Mouse (Mus musculus) kidney, postnatal 36 days (tissue): ENCODE measurements around the gene Vrk3.

Experiments used
- DNase-seq, 2 experiments: peaks; one replicate each; pipeline ENCODE4 v3.0.0; 2021 to 2022; ENCODE audit warnings: mixed read lengths in 2 of 2

Gene Vrk3

DNA sequence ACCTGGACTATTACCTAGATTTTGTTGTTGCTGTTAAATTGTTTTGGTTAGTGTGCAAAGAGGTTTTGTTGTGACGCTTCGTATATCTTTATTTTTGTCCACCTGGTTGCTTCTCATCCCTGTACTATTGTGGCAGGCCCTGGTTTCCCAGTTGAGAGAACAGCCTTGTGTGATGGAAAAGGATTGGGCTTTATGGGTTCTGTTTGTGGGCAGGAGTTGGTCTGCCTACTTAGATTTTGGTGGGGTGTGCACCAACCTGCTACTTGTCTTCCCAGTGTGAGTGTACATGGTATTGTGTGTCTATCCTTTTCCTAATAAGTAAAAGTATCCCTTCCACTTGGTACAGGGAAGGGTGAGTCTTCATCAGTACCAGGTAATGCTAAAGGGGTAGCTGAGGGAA, 71.2 kb downstream of the Vrk3 start:
- no peak for DNase-seq

DNA sequence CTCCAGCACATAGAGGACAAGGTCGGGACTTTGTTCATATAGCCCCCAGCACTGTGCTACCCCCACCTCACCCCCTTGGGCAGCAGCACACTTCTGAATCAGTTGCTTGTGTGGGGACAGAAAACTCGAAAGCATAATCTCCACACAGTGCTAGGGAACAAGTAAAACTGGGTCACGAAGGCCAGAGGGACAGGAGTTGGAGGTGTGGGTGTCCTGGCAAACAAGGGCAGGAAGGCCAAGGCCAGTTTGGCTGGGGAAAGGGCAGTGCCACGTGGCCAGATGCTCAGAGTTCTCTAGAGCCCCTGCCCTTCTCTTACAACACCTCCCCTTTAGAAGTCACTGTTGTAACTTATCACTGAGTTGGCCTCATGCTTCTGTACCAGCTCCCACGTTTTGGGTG, 71.7 kb downstream of the Vrk3 start:
- no peak for DNase-seq

DNA sequence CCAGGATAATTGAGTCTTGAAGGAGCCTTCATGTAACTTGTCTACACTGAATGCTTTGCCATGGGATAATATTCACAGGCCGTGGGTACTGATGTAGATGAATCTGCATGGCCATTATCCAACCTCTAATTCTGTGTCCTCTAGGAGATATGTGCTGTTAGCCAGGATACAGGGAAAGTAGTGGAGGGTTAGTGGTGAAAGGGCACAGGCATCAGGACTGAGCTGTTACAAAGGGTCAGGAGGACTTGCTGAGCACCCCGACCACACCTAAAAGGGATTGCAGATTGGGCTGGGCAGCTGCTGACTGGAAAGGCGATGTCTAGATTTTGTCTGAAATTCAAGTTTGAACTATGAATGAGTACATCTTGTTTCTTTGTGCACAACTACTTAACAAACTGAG, 72.3 kb downstream of the Vrk3 start:
- no peak for DNase-seq

DNA sequence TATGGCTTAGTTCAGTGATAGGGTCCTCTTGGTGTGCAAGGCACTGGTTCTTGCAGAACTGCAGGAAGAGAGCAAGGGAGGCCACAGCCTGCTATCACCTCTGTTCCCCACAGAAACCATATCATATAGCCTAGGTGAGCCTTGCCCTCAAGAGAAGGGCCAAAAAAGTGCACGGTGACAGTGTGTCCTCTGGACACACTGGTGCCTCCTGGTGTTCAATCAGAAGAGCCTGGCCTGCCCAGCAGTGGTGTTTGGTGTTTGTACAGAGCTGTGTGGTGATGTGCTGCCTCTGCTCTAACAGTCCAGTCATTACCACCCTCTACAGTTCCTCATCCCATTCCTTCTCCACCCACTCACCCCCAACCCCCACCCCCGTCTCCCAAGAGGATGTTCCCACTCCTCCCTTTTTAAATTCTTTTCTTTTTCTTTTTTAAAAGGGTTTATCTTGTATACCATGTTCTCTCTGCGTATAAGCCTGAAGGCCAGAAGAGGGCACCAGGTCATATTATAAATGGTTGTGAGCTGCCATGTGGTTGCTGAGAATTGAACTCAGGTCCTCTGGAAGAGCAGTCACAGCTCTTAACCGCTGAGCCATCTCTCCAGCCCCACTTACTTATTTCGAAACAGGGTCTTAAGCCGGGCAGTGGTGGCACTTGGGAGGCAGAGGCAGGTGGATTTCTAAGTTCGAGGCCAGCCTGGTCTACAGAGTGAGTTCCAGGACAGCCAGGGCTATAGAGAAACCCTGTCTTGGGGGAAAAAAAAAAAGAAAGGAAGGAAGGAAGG, 73.6 kb downstream of the Vrk3 start:
- DNase-seq, result peak in 1 of 2 experiments; percentile 2

DNA sequence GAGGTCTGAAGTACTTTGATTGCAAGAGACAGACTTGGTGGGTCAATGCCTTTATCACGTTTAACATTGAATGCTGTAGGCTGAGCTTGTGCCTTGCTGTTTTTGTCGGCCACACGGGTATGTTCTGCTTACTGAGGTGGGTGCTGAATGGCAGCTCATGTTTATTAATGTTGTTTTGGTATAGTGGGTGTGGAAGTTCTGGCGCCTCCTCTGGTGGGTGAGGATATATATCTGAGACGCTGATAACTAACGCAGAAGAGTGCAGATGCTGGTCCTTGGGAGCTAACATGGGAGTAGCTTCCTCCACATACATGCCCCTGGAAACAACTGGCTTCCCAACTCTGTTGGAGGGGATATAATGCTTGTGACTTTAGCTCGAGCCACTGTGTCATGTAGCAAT, 75.2 kb downstream of the Vrk3 start:
- DNase-seq, result no peak

DNA sequence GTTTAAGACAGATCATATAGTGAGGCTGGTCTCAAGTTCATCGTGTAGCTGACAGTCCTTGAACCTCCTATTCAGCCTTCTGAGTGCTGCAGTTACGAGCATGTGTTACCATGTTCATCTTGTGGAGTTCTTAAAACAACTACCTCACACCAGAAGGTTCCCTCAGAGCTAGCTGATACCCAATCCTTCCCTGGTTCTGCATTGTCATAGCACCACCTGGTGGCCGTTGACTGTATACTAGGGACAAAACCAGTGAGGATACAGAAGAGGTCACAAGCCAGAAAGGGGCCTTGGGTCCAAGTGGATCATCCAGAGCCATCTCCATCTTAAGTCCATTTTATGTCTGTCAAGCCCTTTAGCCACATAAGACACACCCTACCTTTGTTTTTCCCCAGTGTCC, 76.7 kb downstream of the Vrk3 start:
- DNase-seq, result peak; percentile 74 to 92

DNA sequence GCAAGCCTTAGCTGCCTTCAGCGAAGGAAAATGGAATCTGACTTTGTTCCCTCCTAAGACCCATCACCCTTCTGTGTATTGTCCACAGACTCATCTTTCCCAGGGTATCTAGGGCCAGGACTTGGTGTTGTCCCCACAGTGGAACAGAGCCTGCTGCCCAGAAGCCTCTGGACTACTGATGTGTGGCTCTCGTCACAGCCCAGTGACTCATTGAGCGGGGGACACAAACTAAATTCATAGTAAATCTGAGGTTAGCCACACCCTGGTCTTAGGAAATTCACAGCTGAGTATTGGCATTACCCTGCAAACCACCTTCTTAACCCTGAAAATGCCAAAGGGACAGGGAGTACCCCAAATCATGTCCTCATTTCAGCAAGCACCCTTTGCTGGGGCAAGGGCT, 78.6 kb downstream of the Vrk3 start:
- DNase-seq, result no peak
